Mouse (Mus musculus) limb, embryonic 14.5 days (tissue): ENCODE measurements around the gene Ffar2. TPM values are rescaled to one million over a fixed set of nuclear protein-coding genes. Genes with fewer than 3 reads are reported as not detected.
"Not testable (repeated sequence)": the region's sequence is repeated elsewhere in the genome, so short reads cannot be mapped to it uniquely, and the experiment has no call there.

ENCODE experiments used
- ATAC-seq: fragments of 200-750 bp; cut with Nextera tagmentation; 2 replicates; pipeline ENCODE4 v1.8.0; 2017; ENCODE audit warnings: low read depth, moderate number of reproducible peaks, moderate TSS enrichment; ENCODE audit not compliant: low FRiP score
- DNase-seq: peaks from one replicate; pipeline ENCODE4 v3.0.0-alpha.2; 2015; ENCODE audit warnings: low spot score
- H3K27ac ChIP-seq: fragments of 300-500 bp; sonication (generic); replicated peaks from 2 replicates; pipeline ENCODE4 v1.5.1; 2014; ENCODE audit warnings: low read depth, mild to moderate bottlenecking, low read length, moderate library complexity, mixed read lengths
- H3K27me3 ChIP-seq: fragments of 300-500 bp; sonication (generic); 2 replicates; pipeline ENCODE4 v1.6.1; 2014; ENCODE audit warnings: low read length, mixed read lengths; ENCODE audit not compliant: control insufficient read depth, insufficient read depth
- H3K36me3 ChIP-seq: fragments of 300-500 bp; sonication (generic); 2 replicates; pipeline ENCODE4 v1.6.1; 2014; ENCODE audit warnings: mild to moderate bottlenecking, low read length, moderate library complexity, mixed read lengths; ENCODE audit not compliant: control insufficient read depth, insufficient read depth
- H3K4me1 ChIP-seq: fragments of 300-500 bp; sonication (generic); 2 replicates; pipeline ENCODE4 v1.6.1; 2014; ENCODE audit warnings: antibody characterized with exemption, low read length, mixed read lengths; ENCODE audit not compliant: control insufficient read depth, insufficient read depth
- H3K4me2 ChIP-seq: fragments of 300-500 bp; sonication (generic); replicated peaks from 2 replicates; pipeline ENCODE4 v1.6.1; 2014; ENCODE audit warnings: low read depth, mild to moderate bottlenecking, low read length, moderate library complexity; ENCODE audit not compliant: severe bottlenecking
- H3K4me3 ChIP-seq: fragments of 300-500 bp; sonication (generic); replicated peaks from 2 replicates; pipeline ENCODE4 v1.5.1; 2014; ENCODE audit warnings: low read length
- H3K9ac ChIP-seq: fragments of 300-500 bp; sonication (generic); 2 replicates; pipeline ENCODE4 v1.6.1; 2014; ENCODE audit warnings: mild to moderate bottlenecking, low read depth, low read length, moderate library complexity; ENCODE audit not compliant: severe bottlenecking
- H3K9me3 ChIP-seq: fragments of 300-500 bp; sonication (generic); 2 replicates; pipeline ENCODE4 v1.6.1; 2016; ENCODE audit warnings: low read length; ENCODE audit not compliant: control insufficient read depth
- POLR2A ChIP-seq: fragments of 200-500 bp; IDR thresholded peaks from 2 replicates; pipeline ENCODE4 v1.8.0; 2012; ENCODE audit warnings: inconsistent platforms, mild to moderate bottlenecking, moderate library complexity, borderline replicate concordance; ENCODE audit not compliant: insufficient read depth, insufficient read length; ENCODE audit errors: extremely low read depth
- WGBS: fragments of 180-500 bp; shearing (Covaris S2); extraction: QIAGEN DNeasy Blood & Tissue Kit; methylation state at CpG from one replicate; pipeline ENCODE4 v1.1.7; 2014; 5-methylcytosine and 5-hydroxymethylcytosine counted together
- polyA plus RNA-seq, 2 experiments: library from polyadenylated mRNA; depleted of rRNA in 1 of 2; stranded (reverse) in 1 of 2; unstranded in 1 of 2; fragments of >200 nt; fragmentation: Nextera tagmentation in 1 of 2; extraction: Ambion mirVana in 1 of 2; gene quantifications; 2 replicates each; pipeline versions ENCODE4 v1.2.1 to v1.2.3; 2012 to 2014

The Ffar2 gene
- polyA plus RNA-seq, 2 experiments: 0.18 TPM; not detected in 1

DNA sequence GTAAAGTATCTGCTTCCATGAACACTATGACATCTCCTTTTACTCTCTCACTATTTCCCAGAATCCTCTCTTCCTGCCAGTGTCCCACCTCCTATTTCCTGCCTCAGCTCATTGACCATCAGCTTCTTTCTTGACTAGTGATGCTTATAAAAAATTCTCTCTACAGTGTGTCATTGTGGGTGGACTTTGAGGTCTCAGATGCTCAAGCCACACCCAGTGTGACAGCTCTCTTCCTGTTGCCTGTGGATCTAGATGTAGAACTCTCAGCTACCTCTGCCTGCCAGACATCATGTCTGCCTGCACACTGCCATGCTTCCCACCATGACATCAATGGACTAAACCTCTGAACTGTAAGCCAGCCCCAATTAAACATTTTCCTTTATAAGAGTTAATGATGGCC is 13.7 kb upstream of the Ffar2 start:
- DNase-seq: no peak

DNA sequence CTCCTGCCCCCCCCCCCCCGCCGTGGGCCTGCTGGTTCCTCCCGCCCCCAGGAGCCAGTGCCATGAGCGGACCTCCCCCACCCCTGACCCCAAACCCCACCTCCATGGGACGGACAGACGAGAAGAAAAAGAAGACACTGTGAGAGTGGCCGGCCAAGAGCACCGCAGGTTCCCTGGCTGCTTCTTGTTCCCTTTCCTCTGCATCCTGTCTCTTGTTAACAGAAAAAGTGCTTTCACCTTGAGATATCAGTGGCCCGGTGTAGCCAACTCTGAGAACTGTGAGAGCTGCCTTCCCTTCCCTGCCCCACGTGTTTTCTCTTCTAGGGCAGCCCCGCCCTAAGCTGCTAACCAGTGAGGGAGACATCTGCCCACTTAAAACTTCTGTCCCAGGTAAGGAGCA is 9.1 kb upstream of the Ffar2 start:
- not testable (repeated sequence) for DNase-seq, H3K9ac ChIP-seq, H3K27ac ChIP-seq, H3K27me3 ChIP-seq, H3K4me2 ChIP-seq, ATAC-seq, H3K9me3 ChIP-seq, H3K36me3 ChIP-seq, H3K4me1 ChIP-seq, H3K4me3 ChIP-seq
- WGBS: 44% methylated on average over 9 of the region's 11 CpGs

More for the DNA sequence above, 13.7 kb upstream of the Ffar2 start:
- ATAC-seq: no peak
- Histone ChIP-seq H3K4me2 (no peak overlapping the region), H3K36me3 (no peaks in the 10 kb centered on the region), H3K9me3 (no peaks in the 10 kb centered on the region), H3K4me3 (no peak overlapping the region), H3K27ac (no peak overlapping the region), H3K4me1 (no peaks in the 10 kb centered on the region), H3K27me3 (no peaks in the 10 kb centered on the region), H3K9ac (no peak overlapping the region)
- no peak for TF ChIP-seq POLR2A

DNA sequence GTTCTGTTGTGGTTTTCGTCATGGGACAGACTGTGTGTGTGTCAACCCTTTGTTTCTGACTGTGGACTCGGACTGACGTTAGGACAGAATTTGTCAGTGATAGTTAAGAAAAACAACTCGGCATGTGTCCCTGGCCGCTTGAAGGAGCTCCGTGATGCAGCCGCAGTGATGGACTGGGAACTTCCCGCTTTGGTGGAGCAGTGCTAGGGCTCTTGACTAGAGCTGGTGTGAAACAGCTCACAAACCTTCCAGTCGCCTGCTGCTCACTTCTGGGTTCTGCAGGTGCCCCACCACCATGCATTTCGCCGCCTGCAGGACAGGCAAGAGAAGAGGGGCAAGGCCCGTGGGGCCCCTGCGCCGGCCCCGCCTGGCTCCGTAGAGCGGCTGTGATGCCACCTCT is 8.7 kb upstream of the Ffar2 start:
- Histone ChIP-seq H3K4me3 (no peak overlapping the region), H3K27me3 (no peaks in the 10 kb centered on the region), H3K36me3 (no peaks in the 10 kb centered on the region), H3K9me3 (no peaks in the 10 kb centered on the region), H3K4me2 (no peak overlapping the region), H3K27ac (no peak overlapping the region), H3K9ac (no peak overlapping the region), H3K4me1 (no peaks in the 10 kb centered on the region)
- DNase-seq (no peak), ATAC-seq (no peak)
- WGBS: 64% methylated on average over 17 of the region's 17 CpGs
- TF ChIP-seq POLR2A: no peak

DNA sequence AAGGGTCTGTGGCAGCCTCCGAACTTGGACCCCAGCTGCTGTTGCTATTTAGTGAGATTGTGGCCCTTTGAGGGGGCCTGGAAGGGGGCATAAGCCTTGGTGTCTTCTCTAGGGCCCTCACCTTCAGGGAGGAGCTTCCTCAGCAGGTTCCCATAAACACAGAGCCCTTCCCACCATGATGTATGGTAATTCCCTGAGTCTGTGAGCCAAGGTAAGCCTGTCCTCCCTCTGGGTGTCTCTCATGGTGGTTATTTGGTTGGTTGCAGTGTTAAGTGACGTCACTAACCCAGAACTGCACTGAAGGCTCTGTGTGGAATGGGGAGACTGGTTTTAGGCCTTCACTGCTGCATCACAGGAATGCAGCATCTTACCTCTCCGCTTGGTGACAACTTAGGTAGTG is 5.9 kb upstream of the Ffar2 start:
- Histone ChIP-seq H3K4me1 (no peaks in the 10 kb centered on the region), H3K9ac (no peak overlapping the region), H3K9me3 (no peaks in the 10 kb centered on the region), H3K4me2 (no peak overlapping the region), H3K27ac (no peak overlapping the region), H3K27me3 (no peaks in the 10 kb centered on the region), H3K4me3 (no peak overlapping the region), H3K36me3 (no peaks in the 10 kb centered on the region)
- TF ChIP-seq POLR2A: no peak
- ATAC-seq (no peak), DNase-seq (no peak)
- 60% methylated on average over 3 of the region's 3 CpGs for WGBS

DNA sequence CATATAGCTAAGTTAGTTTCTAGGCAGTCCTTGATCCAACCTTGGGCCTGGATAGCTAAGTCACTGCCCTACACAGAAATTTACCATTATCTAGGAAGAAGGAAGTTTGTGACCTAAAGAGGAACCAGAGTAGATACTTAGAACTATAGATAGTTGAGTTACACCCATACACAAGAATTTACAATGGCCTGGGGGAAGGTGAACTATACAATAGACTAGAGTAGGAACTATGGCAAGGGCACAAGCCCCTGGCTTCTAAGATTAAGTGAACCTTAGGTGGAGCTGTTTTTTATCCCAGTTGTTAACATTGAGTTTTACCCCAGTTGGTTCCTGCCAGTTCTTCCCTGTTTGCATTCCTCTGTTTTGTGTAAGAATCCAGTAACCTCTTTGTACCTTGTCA is 5.3 kb upstream of the Ffar2 start:
- not testable (repeated sequence) for H3K36me3 ChIP-seq, H3K27ac ChIP-seq, ATAC-seq, H3K4me3 ChIP-seq, H3K4me2 ChIP-seq, H3K4me1 ChIP-seq, H3K27me3 ChIP-seq, DNase-seq, H3K9ac ChIP-seq, H3K9me3 ChIP-seq

DNA sequence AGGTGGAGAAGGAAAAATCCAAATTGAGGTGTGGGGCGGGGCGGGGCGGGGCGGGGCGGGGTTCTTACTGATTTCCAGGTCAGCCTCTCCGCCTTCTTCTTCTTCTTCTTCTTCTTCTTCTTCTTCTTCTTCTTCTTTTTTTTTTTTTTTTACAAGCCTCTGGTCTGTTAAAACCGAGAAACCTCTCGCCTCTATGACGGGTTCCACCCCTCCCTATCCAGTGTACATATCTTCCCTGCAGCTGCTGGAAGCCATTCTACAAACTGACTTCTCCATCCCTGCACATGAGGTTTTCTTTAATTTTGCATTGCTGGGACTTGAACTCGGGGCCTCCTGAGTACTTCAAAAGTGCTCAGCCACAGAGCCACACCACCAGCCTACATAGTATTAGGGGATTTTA is 3.1 kb upstream of the Ffar2 start:
- DNase-seq (no peak), ATAC-seq (no peak)
- no peak for TF ChIP-seq POLR2A
- Histone ChIP-seq H3K9ac (no peak overlapping the region), H3K36me3 (no peaks in the 10 kb centered on the region), H3K27ac (no peak overlapping the region), H3K9me3 (no peaks in the 10 kb centered on the region), H3K4me1 (no peaks in the 10 kb centered on the region), H3K27me3 (no peaks in the 10 kb centered on the region), H3K4me2 (no peak overlapping the region), H3K4me3 (no peak overlapping the region)
- WGBS: 89% methylated on average over 10 of the region's 10 CpGs
